Mouse (Mus musculus) left cerebral cortex, postnatal 36 days (tissue): ENCODE results near the gene Olfr10. TPM values are rescaled to one million over a fixed set of nuclear protein-coding genes. Genes with fewer than 3 reads are reported as not detected.
"Not testable (repeated sequence)": the region's sequence is repeated elsewhere in the genome, so short reads cannot be mapped to it uniquely, and the experiment has no call there.

Source experiments
- DNase-seq, 2 experiments: peaks; one replicate each; pipeline ENCODE4 v3.0.0; 2021 to 2022; ENCODE audit warnings: low spot score in 2 of 2, mixed read lengths in 1 of 2
- intact Hi-C: fragments of 180-260 bp; cut with DNase I; formaldehyde crosslinking; loops from one replicate; pipeline ENCODE4 v1.15.1; 2025
- total RNA-seq, 2 experiments: library from RNA; stranded (reverse); gene quantifications; 2 replicates each; pipeline ENCODE4 v1.2.3; 2021

Gene Olfr10
- total RNA-seq, 2 experiments from 2014 or later = not detected

DNA sequence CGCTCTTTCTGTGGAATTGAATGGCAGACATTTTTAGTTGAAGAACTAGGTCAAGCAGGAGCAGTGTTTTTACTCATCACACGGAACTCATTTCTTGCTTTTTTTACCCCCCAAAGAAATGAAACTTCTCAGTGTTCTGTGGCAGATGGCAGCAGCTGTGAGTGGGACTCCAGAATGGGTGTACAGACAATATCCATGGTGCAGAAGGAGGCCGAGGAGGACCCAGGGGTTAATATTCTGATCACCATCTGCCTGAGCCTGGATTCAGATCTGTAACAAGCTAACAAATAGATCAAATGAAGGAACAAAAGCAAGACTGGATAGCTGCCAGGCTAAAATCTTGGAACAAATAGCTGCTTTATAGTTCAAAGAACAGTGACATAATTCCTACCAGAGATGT, 11.8 kb upstream of the Olfr10 start:
- intact Hi-C loops = no loop called here
- peak; percentile 35 to 57 for DNase-seq

- intact Hi-C loops = not testable (repeated sequence)
These were observed 4.0 kb downstream of the Olfr10 start for GRCm38 (mm10) chr11:49308547-49308946.

GRCm38 (mm10) chr11:49322442-49322841, 17.9 kb downstream of the Olfr10 start, which contains the start of gene Olfr1391:
Olfr1391 (plus strand) TSS chr11:49322742.
- no peak for DNase-seq
- intact Hi-C loops = loop anchor here (10.0 kb wide), 1 partner anchor 132 kb away; the partner anchor contains the start of gene Olfr1387

More at GRCm38 (mm10) chr11:49308547-49308946, 4.0 kb downstream of the Olfr10 start:
- not testable (repeated sequence) for DNase-seq

DNA sequence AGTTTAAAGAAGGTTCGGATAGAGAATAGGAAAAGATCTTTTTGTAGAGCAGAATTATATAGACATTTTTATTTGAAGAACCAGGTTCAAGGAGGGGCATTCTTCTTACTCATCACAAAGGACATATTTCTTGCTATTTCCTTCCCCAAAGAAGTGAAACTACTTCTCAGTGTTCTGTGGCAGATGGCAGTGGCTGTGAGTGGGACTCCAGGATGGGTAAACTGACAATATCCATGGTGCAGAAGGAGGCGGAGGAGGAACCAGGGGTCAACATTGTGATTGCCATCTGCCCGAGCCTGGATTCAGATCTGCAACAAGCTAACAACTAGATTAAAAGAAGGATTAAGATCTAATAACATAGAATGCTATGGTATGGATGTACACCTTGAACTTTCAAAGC, 22.2 kb downstream of the Olfr10 start:
- DNase-seq = no peak
- intact Hi-C loops = loop anchor here (10.0 kb wide), 1 partner anchor 128 kb away; the partner anchor contains the start of gene Olfr1387

DNA sequence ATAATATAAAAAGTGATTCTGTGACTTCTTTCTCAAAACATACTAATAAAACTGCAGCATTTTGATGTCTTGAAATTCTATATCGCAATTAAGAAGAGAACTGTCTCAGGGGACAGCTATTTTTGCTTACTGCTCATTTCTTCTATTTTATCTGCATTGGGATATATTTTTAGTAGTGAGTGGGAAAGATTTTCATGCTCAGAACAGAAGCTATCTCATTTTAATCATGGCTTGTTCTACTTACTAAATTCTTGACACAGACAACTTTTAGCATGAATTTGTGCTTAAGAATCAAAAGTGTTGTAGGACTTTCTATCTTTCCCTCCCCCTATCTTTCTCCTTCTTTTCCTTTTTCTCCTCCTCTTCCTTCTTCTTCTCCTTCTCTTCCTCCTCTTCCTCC, 25.1 kb downstream of the Olfr10 start:
- DNase-seq = no peak
- intact Hi-C loops = loop anchor here (10.0 kb wide), 1 partner anchor 125 kb away; the partner anchor contains the start of gene Olfr1387

GRCm38 (mm10) chr11:49334888-49335287, 30.3 kb downstream of the Olfr10 start, which contains the start of gene Olfr1390:
Olfr1390 (plus strand) TSS chr11:49335188.
- DNase-seq = no peak
- intact Hi-C loops = no loop called here

GRCm38 (mm10) chr11:49337150-49337832, 32.8 kb downstream of the Olfr10 start:
- intact Hi-C loops = no loop called here
- DNase-seq = no peak

Other genes with a start within 250 kb of the Olfr10 start
- gene Tgtp2, start 240.5 kb upstream of the Olfr10 start, total RNA-seq = under 1 TPM in 1 of 2 experiments, not detected in 1; 0.18 TPM
- under 1 TPM in 1 of 2 experiments, not detected in 1; 0.74 TPM for gene Ifi47, start 228.2 kb upstream of the Olfr10 start, total RNA-seq
- not detected for gene Olfr1396, start 189.9 kb upstream of the Olfr10 start, total RNA-seq
- not detected for gene Olfr1395, start 162.5 kb upstream of the Olfr10 start, total RNA-seq
- not detected for gene Olfr1394, start 150.4 kb upstream of the Olfr10 start, total RNA-seq
- gene Btnl9, start 117.6 kb upstream of the Olfr10 start, total RNA-seq = not detected
- 10 to 100 TPM; 45.8 to 55.7 TPM for gene Zfp62, start 101.4 kb upstream of the Olfr10 start, total RNA-seq
- gene Mgat1, start 60.5 kb upstream of the Olfr10 start, total RNA-seq = 10 to 100 TPM; 66.0 to 78.6 TPM
- under 1 TPM; 0.25 to 0.29 TPM for gene Olfr1393, start 26.4 kb upstream of the Olfr10 start, total RNA-seq
- not detected for gene Olfr1392, start 19.5 kb upstream of the Olfr10 start, total RNA-seq
- not detected for gene Olfr1391, start 18.0 kb downstream of the Olfr10 start, total RNA-seq
- not detected for gene Olfr1390, start 30.4 kb downstream of the Olfr10 start, total RNA-seq
- not detected for gene Olfr1389, start 118.3 kb downstream of the Olfr10 start, total RNA-seq
- under 1 TPM; 0.17 to 0.48 TPM for gene Olfr1388, start 131.9 kb downstream of the Olfr10 start, total RNA-seq
- not detected for gene Olfr1387, start 150.6 kb downstream of the Olfr10 start, total RNA-seq
- gene Olfr1386, start 160.3 kb downstream of the Olfr10 start, total RNA-seq = not detected
- gene Olfr1385, start 184.3 kb downstream of the Olfr10 start, total RNA-seq = under 1 TPM in 1 of 2 experiments, not detected in 1; 0.11 TPM
- not detected for gene Olfr1384, start 202.0 kb downstream of the Olfr10 start, total RNA-seq
- not detected for gene Olfr1383, start 214.9 kb downstream of the Olfr10 start, total RNA-seq
- not detected for gene Olfr1382, start 223.5 kb downstream of the Olfr10 start, total RNA-seq
- not detected for gene Olfr1381, start 238.7 kb downstream of the Olfr10 start, total RNA-seq